Mouse (Mus musculus) spleen, adult 10 weeks (tissue): ENCODE results near the gene Gm28051. TPM values are rescaled to one million over a fixed set of nuclear protein-coding genes. Genes with fewer than 3 reads are reported as not detected.

Source experiments
- polyA plus RNA-seq: library from polyadenylated mRNA; stranded (reverse); fragments of 350-450 nt; fragmentation: Illumina TruSeq; extraction: RNeasy Lipid Tissue Mini Kit (QIAGEN cat#74804); gene quantifications from one replicate; pipeline ENCODE4 v1.2.3, GENCODE M21; 2015; ENCODE audit warnings: low replicate concordance; ENCODE audit not compliant: insufficient read depth

Gene Gm28051
- not detected for polyA plus RNA-seq

GRCm38 (mm10) chr12:102757689-102758402 lies at the start of gene Gm28051, which contains the start of the genes Gon7 and Ubr7:
Gm28051 (minus strand) TSS chr12:102757765.
Gon7 (minus strand) TSS chr12:102757803.
Ubr7 (plus strand) TSS chr12:102757967.

GRCm38 (mm10) chr12:102758403-102758756 lies 815 bp upstream of the Gm28051 start, which contains the start of gene Gm20604:
Gm20604 (minus strand) TSS chr12:102758672.

GRCm38 (mm10) chr12:102743589-102744574 lies 13.7 kb downstream of the Gm28051 start, which contains the start of the genes Moap1 and Tmem251:
Moap1 (minus strand) TSS chr12:102743661.
Tmem251 (plus strand) TSS chr12:102743762.

GRCm38 (mm10) chr12:102704457-102705198 lies 52.9 kb downstream of the Gm28051 start, which contains the start of gene Itpk1:
Itpk1 (minus strand) TSS chr12:102704930.

Other genes starting within 250 kb of the Gm28051 start
- gene Chga, start 202.8 kb downstream of the Gm28051 start, polyA plus RNA-seq = not detected
- 11.1 TPM for gene Itpk1, start 52.8 kb downstream of the Gm28051 start, polyA plus RNA-seq
- 5.1 TPM for gene Moap1, start 14.1 kb downstream of the Gm28051 start, polyA plus RNA-seq
- 13.5 TPM for gene Tmem251, start 14.0 kb downstream of the Gm28051 start, polyA plus RNA-seq
- gene Gon7, start within 50 bp of the Gm28051 start, polyA plus RNA-seq = 20.0 TPM
- 33.0 TPM for gene Ubr7, start 202 bp upstream of the Gm28051 start, polyA plus RNA-seq
- gene Gm20604, start 907 bp upstream of the Gm28051 start, polyA plus RNA-seq = 6.5 TPM
- gene Btbd7, start 120.7 kb upstream of the Gm28051 start, polyA plus RNA-seq = 29.5 TPM
- gene Cox8c, start 141.6 kb upstream of the Gm28051 start, polyA plus RNA-seq = not detected
- 0.14 TPM for gene Unc79, start 191.1 kb upstream of the Gm28051 start, polyA plus RNA-seq